Mouse (Mus musculus): ENCODE results near the gene Fbrsl1. TPM values are rescaled to one million over a fixed set of nuclear protein-coding genes. Genes with fewer than 3 reads are reported as not detected.

Fbrsl1 gene
- 10 to 100 TPM; 27.3 to 40.0 (median 33.9) TPM for total RNA-seq (2022)

DNA sequence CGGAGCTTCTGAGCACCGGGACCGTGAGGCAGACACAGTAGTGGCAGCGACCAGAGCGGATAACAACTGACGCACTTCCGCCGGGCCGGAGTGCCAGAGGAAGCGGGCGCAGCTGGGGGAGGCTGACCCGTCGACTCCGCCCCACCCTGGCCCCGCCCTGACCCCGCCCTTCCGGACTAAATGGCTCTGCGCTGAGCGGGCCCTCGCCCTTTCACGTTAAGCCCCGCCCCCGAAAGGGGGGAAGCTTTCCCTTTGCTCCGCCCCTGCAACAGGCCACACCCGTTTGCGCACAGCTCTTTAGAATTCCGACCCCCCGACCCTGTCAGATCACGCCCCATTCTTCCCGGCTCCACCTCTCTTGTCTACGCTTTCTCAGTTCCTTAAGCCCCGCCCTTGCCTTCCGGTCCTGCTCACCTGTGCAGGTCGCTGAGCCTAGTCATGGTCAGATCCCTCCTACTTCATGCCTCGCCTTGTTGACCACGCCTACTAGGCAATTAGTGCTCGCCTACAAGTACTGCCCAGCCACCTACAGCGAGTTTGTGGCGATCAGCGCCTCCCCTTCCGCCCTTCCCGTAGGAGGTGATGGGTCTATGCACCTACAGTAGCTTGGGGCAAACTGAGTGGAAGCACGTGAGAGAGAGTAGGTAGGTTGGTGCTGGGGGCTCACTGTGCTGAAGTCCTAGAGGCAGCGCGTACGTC is at the start of gene Fbrsl1:
Gene Fbrsl1, minus strand, starts transcription at position 68 of the 699 bp plus-strand sequence.
- peak; percentile 92 to 94 for DNase-seq (ENCODE audit: low spot score in 2 of 2)

GRCm38 (mm10) chr5:110498071-110498470 is 49.8 kb upstream of the Fbrsl1 start:
- DNase-seq (ENCODE audit: low spot score in 2 of 2): no peak

DNA sequence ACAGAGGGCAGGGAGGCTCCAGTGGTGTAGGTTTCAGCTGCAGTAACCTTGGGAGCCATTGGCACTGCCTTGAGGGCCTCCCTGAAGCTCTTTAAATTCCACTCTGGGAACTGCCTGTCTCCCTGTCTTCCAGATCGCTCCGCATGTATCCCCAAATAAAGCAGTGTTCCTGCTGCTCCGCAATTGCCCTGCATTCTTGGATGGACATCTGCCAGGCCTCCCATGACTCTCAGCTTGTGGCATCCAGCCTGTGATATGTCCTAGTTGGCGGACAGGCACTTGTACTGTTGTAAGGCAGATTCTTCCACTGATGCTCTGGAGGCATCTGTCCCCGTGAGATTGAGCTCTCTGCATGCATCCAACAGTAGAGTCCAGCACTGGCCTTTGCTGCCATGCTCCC is 49.3 kb upstream of the Fbrsl1 start:
- peak; percentile 10 to 13 for DNase-seq (ENCODE audit: low spot score in 2 of 2)

- no peak for DNase-seq (ENCODE audit: low spot score in 2 of 2)
These were observed 46.7 kb upstream of the Fbrsl1 start for GRCm38 (mm10) chr5:110495051-110495450.

DNA sequence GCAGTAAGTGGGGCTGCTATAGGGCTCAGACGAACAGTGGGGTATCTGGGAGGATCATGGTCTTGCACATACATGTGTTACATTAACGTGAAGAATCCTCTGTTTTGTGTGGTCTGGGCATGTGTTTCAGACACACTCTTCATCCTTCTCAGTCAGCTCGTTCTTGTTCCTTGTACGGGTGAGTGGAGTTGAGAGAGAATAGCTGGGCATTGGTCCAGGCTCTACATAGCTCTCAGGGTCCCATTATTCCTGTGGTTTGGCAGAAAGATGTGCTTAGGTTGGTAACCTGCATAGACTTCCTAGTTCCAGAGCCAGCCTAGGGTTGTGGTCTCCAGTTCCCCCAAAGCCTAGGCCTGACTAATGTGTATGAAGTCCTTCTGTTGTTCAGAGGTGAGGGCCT is 46.1 kb upstream of the Fbrsl1 start:
- no peak for DNase-seq (ENCODE audit: low spot score in 2 of 2)

- peak; percentile 34 to 69 for DNase-seq (ENCODE audit: low spot score in 2 of 2)
These were observed 45.5 kb upstream of the Fbrsl1 start for GRCm38 (mm10) chr5:110493785-110494184.

GRCm38 (mm10) chr5:110489639-110490038 is 41.3 kb upstream of the Fbrsl1 start:
- no peak for DNase-seq (ENCODE audit: low spot score in 2 of 2)

- no peak for DNase-seq (ENCODE audit: low spot score in 2 of 2)
These were observed 39.6 kb upstream of the Fbrsl1 start for GRCm38 (mm10) chr5:110487943-110488342.

GRCm38 (mm10) chr5:110486674-110487334 is 38.5 kb upstream of the Fbrsl1 start:
- no peak for DNase-seq (ENCODE audit: low spot score in 2 of 2)

GRCm38 (mm10) chr5:110484711-110485110 is 36.4 kb upstream of the Fbrsl1 start:
- no peak for DNase-seq (ENCODE audit: low spot score in 2 of 2)

- no peak for DNase-seq (ENCODE audit: low spot score in 2 of 2)
These were observed 30.9 kb upstream of the Fbrsl1 start for GRCm38 (mm10) chr5:110479228-110479627.

DNA sequence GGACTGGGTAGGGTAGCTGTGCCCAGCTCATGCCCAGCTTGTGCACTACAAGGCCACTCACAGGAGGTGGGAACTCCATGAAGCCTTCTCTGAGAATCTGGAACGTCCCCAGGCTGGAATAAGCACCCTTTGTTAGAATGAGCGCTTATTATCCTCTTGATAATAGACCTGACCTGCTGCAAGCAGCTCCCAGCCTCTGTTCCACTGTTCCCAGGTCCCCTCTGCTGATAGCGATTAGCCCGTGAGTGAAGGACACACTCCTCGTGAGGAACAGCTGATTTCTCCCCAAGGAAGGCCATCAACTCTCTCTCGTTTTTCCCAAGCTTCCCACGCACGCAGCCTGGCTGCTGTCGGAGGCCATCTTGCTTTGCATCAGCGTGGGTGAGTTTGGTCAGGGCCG is 25.9 kb upstream of the Fbrsl1 start:
- no peak for DNase-seq (ENCODE audit: low spot score in 2 of 2)

GRCm38 (mm10) chr5:110472834-110473233 is 24.5 kb upstream of the Fbrsl1 start:
- no peak for DNase-seq (ENCODE audit: low spot score in 2 of 2)

GRCm38 (mm10) chr5:110471981-110472476 is 23.7 kb upstream of the Fbrsl1 start:
- DNase-seq (ENCODE audit: low spot score in 2 of 2): no peak

- DNase-seq (ENCODE audit: low spot score in 2 of 2): no peak
These were observed 23.0 kb upstream of the Fbrsl1 start for GRCm38 (mm10) chr5:110471285-110471684.

DNA sequence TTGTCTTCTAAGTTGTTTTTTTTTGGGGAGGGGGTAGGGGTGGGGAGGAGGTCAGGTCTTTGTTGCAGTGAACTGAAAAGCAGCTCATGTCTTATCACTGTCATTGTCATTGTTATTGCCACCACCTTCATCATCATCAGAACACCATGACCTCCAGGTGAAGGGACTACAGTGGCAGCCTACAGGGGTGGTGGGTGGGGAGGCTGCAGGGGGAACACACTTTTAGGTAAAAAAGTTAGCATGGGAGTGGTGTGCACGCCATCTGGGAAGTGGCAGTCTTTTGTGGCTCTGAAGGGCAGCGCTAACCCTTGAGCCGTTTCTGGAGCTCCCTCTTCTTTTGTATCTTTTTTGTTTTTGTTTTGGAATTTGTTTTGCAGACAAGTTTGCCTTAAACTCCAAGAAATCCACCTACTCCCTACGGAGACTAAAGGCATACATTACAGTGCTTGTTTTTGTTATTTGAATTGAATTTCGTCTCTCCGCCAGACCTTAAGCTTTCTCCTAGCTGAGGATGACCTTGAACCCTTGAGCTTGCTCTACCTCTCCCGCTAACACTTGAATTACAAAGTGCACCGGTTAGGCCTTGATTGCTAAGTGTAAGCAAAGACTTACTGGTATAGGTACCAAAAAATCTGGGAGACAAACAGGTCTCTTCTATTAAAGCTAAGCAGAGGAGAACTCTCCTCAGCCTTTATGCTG is 21.1 kb upstream of the Fbrsl1 start:
- no peak for DNase-seq (ENCODE audit: low spot score in 2 of 2)

- no peak for DNase-seq (ENCODE audit: low spot score in 2 of 2)
These were observed 20.0 kb upstream of the Fbrsl1 start for GRCm38 (mm10) chr5:110468296-110468695.

GRCm38 (mm10) chr5:110467725-110468124 is 19.4 kb upstream of the Fbrsl1 start:
- DNase-seq (ENCODE audit: low spot score in 2 of 2): no peak

- DNase-seq (ENCODE audit: low spot score in 2 of 2): peak in 1 of 2 experiments; percentile 27
These were observed 18.5 kb upstream of the Fbrsl1 start for GRCm38 (mm10) chr5:110466531-110467424.

DNA sequence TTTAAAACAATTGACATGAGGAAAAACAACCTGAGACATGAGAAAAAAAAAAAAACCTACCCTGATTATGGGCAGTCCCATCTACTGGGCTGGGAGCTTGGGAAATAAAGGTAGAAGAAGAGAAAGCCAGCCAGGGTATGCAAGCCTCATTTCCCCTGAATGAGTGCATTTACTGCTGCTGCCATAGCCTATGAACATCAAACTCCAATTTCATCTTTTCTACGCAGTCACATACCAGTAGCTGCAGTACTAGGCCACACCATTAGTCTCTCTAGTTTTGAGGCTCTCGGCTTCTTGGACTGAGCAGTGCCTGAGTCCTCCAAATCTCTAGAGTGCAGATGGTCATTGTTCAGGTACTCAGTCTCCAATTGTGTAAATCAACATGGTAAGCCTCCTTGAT is 14.3 kb upstream of the Fbrsl1 start:
- no peak for DNase-seq (ENCODE audit: low spot score in 2 of 2)

DNA sequence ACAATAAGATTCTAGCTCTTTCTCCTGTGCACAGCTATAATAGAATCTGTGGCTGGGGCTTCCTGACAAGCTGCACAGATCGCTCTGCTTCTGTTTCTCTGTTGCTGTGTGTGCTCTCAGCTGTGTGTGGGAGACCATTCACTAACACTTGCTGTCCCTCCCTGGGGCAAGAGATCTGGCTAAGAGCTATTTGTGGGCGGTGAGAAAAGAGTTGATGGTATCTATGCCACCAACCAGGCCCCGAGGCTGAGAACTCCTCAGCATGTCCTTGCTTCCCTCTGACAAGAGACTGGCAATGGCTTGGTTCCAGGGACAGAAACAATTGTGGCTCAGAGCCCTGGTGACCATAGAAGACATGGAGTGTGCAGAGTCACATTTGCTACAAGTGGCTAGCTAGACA is 10.6 kb upstream of the Fbrsl1 start:
- DNase-seq (ENCODE audit: low spot score in 2 of 2): no peak

Measured in gastrocnemius, adult 8-10 months (tissue).